Mouse (Mus musculus): ENCODE measurements at regions not wholly inside any gene's neighbourhood (a gene's known extent, or its start where the extent isn't known, plus 50 kb on each side); places are given as distances from the start of the nearest gene placed in this dataset.

DNA sequence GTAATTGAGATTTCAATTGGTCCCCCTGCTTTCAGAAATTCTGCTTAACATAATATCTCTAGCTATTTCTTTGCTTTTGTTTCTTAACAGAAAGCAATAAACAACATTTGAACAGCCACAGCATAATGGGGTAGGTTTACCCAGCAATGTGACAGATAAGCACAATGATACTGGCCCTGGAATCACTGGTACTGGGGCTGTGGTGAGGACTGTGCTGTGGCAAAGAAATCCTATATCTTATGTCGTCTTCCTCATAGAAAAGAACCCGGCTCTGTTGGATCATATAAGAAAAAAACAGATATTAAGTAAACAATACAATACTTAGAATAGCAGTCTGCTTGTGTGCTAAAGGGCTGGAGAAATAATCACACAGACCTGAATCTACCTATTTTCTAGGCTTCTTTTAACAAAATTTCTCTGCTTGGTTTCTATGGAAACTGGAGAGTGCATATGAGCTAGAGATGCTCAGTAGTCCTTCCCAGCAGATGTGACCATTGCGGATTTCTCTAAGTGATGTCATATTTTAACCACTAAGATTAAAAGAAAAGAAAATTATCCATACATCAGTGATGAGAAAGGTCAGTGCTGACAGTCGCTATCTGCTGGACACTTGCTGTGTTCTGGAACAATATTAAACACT is 119.8 kb upstream of the Gnao1 start:
- DNase-seq (ENCODE audit: low read depth, low spot score), result no peak

DNA sequence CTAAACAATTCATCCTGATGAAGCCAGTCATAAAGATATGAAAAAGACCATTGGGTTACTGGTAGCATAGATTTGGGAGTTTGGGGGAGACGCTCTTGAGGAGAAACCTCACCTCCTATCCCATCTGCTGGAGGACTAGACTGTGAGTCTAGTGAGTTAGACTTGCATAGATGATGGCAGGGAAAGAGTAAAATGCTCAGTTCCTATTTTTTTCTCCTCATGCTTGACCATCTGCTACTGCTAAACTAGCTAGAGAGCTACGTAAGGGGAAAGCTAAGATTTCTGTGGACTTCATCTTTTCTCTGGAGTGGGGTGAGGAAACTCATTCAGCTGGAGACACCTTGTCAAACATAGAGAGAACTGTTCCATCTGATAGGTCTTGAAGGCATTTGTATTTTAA is 118.4 kb upstream of the Gnao1 start:
- DNase-seq (ENCODE audit: low read depth, low spot score), result no peak

DNA sequence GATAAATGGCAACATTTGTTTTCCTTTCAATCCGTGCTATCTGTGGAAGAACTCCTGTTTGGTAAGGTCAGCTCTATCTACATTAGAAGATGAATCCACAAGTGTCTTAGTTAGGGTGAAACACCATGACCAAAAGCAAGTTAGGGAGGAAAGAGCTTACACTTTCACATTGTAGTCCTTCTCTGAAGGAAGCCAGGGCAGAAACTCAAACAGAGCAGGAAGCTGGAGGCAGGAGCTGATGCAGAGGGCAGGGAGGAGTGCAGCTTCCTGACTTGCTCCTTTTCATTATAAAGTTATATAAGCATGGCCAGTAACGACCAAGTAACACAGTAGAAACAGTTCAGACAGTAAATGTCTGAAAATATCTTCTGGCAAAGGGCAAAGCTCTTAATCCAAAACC is 117.9 kb upstream of the Gnao1 start:
- no peak for DNase-seq (ENCODE audit: low read depth, low spot score)

DNA sequence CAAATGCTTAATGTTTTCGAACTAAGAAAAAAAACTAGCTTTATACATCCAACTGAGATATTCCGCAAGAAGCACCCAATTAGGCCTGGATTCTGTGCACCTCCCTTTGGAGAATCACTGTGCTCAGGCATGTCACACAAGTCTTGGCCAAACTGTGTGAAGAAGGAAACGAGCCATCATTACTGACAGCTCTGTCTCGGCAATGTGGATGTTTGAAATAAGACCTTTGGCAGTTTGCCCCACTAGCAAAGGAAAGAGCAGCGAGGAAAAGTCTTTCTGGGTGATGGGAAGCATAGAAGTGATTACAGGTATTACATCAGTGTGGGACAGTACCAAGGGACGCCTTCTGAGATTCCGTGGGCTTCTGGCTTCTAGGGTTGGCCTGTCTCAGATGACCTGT is 112.6 kb upstream of the Gnao1 start:
- no peak for DNase-seq (ENCODE audit: low read depth, low spot score)

DNA sequence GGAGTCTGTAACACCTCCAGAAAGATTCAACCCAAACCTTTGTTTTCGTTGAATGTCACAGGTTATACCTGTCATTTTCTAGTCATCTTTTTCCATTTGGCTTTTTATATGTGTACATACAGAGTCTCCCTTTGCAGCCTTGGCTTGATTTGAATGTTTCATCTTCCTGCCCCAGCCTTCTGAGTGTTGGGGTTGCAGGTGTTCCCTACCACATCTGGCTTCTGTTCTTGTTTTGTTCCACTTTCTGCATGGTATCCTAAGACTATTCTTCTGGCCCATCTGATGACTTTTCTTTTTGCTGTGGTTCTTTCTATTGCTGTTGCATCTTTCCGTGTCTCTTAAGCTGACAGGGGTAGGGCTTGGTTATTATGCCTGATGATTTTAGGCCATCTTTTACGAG is 111.3 kb upstream of the Gnao1 start:
- DNase-seq (ENCODE audit: low read depth, low spot score), result no peak

DNA sequence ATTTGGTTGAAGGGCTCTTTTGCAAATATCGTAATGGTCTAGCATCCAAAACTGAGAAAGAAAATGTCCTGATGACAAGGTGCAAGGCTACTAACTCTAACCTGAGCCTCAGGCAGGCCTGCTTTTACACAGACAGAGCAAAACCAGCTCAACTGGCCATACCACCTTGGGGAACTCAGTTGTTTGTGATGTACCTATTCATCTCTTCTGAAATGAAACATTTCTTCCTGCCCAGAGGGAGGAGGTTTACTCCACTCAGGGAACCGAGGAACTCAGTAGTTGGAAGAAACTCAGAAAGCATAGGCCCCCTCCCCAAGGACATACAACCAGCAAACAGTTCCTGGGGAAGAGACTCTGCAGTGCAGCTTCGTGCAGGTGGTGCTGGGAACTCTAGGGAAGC is 108.4 kb upstream of the Gnao1 start:
- no peak for DNase-seq (ENCODE audit: low read depth, low spot score)

DNA sequence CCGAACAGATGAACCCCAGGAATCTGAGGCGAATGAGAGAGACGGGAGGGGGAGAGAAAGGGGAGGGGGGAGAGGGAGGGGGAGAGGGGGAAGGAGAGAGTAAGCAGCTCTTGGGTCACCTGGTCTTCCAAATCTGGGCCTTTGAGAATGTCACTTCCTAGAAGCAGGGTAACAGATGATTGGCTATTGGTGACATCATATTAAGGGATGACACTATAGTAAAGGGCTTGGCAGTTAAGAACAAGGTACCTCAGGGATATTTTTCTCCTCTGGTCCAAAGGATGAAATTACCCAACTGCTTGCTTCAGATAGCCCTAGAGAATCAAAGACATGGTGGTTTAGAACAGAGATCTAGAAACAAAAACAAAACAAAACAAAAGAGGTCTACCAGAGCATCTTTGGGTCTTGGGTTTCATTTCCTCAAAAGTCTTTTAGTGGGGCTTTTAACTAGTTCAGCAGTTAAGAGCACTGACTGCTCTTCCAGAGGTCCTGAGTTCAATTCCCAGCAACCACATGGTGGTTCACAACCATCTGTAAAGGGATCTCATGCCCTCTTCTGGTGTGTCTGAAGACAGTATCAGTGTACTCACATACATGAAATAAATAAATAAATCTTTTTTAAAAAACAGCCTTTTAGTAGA is 97.6 kb upstream of the Gnao1 start:
- DNase-seq (ENCODE audit: low read depth, low spot score), result no peak

DNA sequence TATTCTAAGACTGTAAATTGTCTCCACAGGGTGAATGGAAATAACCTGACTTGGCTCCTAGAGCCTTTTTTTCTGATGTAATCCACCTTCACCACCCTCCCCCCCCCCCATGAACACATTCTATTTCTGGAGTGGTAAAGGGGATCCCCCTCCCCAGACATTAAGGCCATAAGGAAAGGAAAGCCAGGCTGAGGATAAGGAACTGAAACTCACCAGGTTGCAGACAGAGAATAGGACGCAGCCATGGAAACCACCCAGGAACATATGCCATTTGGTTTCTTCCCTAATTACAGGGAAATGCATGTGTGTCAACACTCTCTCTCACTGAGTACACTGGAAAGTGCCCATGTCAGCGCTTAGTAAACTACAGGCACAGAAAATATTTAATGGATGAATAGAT is 96.5 kb upstream of the Gnao1 start:
- DNase-seq (ENCODE audit: low read depth, low spot score), result no peak

DNA sequence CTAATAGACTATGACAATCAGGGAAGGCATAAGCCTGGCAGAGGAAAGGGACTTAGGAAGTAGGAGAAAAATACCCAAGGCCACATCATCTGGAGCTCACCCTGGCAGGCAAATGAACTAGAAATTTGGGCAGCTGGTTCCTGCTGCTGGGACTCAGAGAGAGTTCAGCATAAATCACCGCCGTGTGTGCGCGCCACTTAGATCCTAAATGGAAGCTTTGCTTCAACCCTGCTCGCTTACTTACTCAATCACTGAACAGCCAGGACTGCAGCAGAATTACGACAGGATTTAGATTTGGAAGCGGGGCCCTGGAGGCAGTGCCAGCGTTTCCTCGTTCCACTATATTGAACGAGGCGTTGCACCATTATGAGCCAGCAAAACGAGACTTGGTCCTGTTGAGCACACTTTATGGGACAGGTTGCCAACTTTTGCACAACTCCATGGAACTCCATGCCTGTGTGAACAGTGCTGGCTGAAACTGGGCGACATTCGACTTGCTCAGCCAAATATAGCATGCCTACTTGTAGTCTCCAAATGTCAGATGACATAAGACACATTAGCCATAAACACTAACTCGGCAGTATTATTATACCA is 84.8 kb upstream of the Gnao1 start:
- DNase-seq (ENCODE audit: low read depth, low spot score), result peak; percentile 20

DNA sequence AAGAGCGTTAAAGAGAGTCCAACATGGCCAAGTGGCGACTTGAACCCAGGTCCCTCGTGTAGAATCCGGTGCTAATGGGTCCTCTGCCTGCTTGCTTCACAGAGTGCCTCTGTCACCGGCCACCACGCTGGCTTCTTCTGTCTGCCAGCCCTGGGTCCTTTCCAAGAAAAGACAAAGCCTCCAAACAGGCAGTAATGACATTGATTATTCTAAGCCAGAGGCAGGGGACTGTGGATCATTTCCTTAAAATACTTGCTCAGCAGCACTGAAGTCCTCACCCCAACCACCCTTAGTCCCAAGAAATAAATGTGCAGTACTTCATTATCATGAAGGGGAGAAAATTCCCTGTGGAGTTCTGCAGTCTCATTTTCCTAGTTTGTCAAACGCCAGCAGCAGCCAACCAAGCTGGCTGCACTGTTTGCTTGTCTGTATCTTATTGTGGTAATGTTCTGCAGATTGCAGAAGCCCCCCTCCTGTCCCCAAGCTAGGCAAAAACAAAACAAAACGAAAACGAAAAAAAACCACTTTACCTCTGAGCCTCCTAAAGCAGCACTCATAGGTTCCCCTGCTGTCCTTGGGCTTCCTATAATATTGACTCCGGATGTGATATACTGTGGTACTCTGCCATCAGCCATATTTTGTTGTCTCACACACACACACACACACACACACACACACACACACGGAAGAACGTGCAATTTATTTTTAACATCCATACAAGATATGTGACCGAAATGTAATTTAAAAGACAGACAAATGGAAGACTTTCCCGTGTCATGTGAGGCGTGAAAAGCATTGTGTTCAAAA is 80.4 kb upstream of the Gnao1 start:
- no peak for DNase-seq (ENCODE audit: low read depth, low spot score)

DNA sequence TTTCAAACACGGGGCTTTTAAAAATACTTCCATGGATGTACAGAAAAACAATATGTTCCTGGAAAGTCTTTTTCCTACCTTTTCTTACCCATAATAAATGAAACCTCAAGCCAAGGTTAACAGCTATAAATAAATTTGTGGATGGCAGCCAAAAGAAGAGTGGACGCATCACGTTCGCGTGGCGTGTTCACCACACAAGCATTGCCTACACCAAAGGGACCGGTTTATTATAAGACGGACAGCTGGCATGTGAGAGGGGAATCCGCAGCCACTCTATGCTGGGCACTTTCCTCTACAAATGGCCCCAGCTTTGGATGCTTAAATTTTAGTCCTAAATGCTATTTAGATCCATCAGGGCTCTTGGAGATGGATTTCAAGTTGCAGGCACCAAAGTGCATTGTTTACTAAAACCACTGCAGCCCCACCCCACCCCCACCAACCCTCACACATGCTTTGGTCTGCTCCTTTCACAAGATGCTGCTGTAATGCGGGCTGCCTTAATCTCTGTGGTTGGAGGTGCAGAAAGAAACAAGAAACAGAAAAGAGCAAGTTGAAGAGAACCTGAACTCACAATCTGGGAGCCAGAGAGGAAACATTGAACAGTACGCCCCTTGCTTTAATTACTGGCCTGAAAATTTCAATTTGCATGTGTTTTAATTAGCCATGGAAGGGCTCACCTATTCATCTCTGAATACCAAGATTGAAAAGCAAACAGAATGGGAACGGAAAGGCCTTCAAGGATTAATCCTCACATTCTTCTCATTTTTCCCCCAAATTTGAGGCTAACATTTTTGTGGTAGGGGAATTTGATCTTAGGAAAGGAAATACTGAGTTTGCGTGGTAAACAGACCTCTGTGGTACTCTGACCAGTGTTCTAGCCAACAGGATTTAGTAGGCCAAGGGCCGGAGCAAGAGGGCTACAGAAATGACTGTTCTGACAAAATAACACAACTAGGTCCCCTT is 78.7 kb upstream of the Gnao1 start:
- DNase-seq (ENCODE audit: low read depth, low spot score), result no peak

DNA sequence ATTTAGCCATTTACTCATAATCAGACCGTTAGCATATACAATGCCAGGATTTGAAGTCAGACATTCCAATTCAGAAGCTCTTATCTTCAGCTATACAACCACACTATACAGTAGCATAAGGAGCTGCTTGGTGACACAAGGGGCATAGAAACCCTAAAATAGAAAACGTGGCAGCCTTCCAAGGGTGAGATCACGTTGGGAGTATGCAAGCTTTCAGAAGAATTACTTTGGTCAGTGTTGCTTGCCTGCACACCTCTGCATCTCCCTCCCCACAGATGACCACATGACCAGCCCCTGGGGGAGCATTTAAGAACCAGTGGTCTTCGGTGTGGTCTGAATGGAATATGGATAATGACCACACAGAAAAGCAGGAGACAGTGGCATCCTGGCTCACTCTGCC is 74.9 kb upstream of the Gnao1 start:
- DNase-seq (ENCODE audit: low read depth, low spot score), result no peak

DNA sequence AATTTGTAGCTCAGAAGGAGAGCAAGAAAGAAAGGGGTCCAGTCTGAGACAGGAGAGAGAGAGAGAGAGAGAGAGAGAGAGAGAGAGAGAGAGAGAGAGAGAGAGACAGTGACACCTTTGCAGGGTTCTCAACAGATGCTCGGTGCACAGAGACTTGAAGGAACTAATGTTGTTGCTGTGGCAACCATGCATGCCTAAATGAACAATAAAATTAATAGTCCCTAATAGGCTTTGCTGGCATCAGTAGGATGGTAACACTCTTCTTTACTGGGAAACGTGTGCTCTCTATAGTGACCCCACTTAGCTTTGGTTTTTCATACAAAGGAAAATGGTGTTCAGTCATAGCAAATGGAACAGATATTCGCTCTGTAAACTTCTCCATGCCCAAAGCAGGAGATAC is 69.5 kb upstream of the Gnao1 start:
- DNase-seq (ENCODE audit: low read depth, low spot score), result no peak

DNA sequence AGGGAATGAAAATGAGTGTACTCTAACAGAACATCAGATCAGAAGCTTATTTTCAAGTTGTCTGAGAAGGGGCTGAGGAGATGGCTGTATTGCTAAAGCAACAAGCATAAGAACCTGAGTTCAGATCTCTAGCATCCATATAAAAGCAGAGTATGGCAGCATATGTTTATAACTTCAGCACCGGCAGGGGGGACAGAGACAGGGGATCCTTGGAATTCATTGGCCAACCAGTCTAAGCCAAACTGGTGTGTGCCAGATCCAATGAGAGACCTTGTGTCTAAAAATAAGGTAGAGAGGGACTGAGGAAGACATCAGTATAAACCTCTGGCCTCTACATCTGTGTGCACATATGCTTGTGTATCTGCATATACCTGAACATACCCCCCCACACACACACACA is 61.0 kb upstream of the Gnao1 start:
- DNase-seq (ENCODE audit: low read depth, low spot score), result no peak

DNA sequence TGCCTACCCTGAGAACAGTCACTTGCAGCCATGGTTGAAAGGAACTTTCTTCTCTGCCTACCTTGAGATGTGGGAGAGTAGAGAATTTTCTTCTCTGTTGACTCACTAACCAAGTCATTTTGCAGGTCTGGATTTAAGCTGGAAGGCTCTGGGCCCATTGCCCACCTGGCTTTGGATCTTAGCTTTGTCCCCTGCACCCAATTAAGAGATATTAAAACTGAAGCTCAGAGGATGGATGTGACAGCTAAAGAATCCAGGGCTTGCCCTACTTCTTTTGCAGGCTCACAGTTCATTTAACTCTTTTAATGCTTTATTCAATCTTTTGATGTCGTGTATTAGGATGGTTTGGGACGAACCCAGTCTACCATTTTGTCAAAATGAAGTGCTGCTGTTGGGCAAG is 58.8 kb upstream of the Gnao1 start:
- no peak for DNase-seq (ENCODE audit: low read depth, low spot score)

DNA sequence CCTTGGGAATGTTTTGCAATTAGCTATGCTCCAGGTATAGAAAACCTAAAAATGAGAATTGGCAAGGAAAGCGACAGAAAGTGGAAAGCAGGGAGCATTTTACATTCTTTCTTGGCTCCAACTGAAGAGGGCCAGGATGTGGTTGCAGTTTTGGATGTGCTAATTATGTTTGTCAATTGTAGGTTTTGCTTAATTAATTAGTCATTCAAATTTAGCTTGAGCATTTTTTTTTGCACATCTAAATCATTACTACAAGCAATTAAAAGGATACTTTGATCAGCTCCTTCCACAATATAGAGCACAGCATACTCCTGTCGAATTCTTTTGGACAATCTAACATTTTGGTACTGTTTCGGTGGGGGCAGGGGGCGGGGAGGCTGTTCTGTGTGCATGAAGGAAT is 53.8 kb upstream of the Gnao1 start:
- DNase-seq (ENCODE audit: low read depth, low spot score), result no peak

Data from skeletal muscle tissue, adult 2 months (tissue).